Mouse (Mus musculus) naive thymus-derived CD4-positive, alpha-beta T cell, adult 2 months (primary cell): ENCODE measurements at regions not wholly inside any gene's neighbourhood (a gene's known extent, or its start where the extent isn't known, plus 50 kb on each side); places are given as distances from the start of the nearest gene placed in this dataset.

Source experiments
- DNase-seq: peaks from one replicate; pipeline ENCODE4 v3.0.0-alpha.2; 2011; ENCODE audit warnings: low read depth

DNA sequence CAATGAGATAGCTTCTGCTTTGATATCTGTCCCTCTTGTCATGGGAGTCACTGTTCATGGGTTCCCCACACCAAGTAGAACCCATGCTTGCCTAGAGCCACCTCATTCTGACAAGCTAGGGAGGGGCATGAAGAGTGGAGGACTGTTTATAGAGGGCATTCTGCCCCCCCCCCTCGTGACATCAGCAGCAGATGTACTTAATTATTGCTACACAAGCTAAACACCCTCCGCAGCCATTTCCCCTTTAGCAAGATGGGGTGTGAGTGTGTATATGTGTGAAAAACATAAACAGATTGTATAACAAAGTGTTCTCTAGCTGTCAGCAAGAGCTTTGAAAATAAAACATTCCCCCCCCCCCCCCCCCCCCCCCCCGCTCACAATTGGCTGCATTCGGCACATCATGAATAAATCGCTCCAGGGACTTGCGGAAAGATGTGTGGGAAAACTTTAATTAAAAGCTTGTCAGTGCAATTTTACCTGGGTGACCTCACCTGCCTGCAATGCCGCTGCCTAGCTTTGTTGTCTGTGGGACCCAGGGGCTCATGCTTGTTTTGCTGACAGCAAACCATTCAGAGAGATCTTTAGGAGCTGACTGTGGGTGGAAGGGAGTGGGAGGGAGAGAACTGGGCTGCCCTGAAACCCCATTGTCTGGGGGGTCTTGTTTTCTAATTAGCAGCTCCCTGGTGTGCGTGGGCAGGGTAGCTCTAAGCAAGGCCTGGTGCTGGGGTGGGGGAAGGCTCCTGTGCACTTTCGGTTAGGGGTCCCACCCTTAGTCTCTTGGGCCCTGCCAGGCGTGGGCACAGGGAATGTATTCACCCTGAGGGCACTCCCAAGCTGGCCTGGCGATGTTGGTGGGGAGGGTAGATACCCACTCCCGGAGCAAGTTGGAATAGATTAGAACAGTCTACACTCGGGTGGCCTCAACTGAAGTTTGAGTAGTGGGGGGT is 63.4 kb downstream of the Irx2 start:
- no peak for DNase-seq

DNA sequence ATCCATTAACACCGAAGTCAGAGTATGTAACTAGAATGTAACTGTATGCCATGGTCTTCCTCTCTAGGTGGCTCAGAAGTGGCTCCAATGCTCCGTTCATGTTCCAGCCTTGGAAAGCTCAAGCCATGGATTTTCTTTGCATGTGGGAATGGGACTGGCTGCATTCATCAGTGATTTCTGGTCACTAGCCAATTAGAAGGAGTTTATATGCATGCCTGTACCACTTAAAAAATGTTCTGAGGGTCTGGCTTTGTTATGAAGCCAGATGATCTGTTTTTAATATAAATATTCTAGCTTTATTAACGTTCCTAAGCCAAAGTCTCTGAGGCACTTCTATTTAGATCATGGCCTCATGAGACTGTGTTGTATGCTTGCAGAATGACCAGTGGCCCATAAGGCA is 78.8 kb downstream of the Irx2 start:
- no peak for DNase-seq

DNA sequence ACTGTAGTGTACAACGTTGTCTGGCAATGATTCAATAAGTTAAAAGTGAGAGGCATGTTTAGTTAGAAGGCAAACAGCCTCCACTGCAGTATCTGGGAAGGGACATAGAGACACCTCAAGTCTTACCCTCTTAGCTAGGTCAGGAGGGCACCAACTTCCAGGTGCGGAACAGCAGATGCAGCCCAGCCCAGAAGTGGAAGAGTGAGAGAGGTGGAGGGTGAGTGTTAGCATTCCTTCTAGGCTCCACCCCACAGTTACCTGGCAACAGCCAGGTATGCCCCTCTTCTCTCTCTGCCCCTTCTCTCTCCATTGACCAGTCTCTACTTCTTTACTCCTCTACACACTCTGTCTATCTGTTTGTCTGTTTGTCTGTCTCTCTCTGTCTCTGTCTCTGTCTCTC is 80.1 kb downstream of the Irx2 start:
- DNase-seq = no peak

DNA sequence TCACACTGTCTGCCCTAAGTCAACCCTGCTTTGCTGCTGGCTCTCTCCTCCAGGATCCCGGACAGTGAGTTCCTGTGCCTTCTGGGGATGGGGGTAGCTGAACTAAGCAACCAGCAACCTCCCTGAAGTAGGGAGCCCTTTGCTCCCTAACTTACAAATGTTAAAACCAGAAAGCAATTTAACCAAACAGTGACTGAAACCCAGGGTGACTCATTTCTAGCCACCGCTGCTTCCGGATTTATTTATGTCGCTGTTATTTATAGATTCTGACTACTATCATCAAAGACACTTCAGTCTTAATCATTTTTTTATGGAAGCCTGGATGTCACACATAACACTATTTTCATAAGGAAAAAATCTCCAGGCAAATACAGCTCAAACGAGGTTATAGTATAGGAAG is 81.4 kb downstream of the Irx2 start:
- DNase-seq = no peak

DNA sequence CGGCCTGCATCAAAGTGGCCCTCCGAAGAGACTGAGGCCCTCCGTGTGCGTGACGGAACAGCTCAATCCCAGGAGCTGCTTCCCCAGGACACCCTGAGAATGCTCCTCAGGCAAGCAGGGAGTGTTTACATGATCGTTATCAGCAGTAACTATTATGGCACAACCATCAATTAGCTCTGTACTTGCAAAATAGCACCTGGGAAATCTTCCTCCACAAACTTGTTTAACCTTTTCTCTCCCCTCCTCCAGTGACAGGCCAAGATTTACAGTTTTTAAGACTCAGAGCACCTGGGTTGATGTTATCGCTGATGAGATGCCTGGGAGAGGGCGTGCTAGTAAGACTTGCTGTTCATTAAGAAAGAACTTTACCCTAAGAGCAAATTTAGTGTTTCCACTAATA is 82.5 kb downstream of the Irx2 start:
- DNase-seq = no peak

DNA sequence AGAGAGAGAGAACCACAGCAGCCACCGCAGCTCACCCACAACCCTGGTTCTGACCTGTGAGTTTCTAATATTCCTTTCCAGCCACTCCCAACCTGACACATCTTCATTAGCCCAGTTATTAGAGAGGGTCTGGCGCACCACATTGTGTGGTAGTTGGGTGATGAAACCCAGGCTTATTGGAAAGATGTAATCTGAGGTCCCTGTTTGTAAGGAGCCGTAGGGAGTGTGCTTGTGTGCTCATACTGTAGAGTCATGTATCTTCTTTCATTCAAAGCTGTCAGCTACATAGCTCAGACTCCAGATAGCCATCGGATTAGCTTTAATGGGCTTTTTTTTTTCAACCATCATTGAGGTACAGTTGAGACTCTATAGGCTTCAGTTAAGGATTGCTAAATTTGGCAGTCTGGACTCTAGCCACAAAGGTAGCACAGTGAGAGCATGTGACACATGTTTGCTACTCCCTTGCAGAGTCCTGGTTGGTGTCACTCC is 83.3 kb downstream of the Irx2 start:
- DNase-seq = no peak

DNA sequence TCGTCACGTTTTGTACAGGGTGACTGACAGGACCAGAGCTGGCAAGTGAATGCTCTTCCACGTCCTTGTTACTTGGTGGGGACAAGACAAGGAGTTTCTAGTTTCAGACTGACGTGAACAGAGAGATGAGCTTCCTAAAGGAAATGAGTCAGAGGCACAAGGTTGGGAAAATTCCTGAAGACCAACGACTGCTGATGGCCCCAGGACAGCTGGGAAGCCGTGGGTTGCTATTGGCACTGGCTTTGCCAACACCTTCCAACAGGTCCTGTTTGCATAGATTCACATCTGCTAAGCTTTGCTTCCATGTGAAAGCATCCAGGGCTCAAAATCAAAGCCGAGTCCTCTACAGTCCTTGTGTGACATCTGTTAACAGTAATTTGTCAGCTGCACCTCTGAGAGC is 86.2 kb downstream of the Irx2 start:
- DNase-seq = no peak

DNA sequence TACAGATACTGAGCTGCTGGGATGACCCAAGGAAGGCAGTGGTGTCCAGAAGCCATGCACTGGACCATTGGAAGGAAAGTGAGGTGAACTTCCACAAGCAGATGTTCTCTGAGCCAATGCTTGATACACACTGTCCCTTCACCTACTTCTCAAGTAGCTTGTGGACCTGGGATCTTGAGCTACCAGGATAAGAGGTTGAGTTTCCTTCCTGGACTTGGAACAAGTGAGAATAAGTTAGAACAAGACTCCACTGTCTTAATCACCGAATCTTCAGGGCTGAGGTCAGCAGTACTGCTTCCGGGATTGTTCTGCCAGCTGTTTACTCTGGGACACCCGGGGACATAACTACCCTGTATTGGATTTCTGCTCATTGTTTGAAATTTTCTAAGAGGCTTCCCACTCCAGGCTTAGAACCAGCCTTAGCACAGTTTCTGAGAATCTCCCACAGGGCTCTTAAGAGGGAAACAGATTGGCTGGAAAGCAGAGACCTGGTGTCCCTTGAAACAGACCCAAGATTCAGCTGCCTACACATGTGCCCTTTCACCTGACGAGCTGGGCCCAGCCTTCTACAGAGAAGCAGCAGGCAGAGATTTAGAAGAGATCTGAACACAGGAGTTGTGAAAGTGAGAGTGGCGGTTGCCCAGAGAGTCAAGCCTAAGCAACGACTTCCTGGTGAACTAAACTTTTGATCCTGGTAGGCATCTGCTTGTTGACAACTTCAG is 87.5 kb downstream of the Irx2 start:
- DNase-seq = no peak

DNA sequence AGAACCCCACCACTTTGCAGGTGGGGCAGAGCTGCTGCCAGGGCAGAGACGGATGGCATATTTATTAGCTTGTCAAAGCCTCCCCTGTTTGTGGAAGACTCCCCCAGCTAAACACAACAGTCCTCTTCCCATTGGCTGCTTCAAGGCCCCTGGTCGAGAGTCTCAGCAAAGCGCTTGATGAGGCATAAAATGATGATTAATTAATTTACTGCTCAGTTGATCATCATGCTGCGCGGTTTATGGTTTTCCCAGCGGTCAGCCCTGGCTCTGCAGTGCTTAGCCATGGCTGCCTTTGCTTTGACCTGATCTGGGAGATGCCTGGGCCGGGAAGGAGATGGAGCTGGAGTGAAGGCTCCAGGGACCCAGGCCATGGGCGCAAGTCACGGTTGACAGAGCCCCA is 98.5 kb downstream of the Irx2 start:
- no peak for DNase-seq

DNA sequence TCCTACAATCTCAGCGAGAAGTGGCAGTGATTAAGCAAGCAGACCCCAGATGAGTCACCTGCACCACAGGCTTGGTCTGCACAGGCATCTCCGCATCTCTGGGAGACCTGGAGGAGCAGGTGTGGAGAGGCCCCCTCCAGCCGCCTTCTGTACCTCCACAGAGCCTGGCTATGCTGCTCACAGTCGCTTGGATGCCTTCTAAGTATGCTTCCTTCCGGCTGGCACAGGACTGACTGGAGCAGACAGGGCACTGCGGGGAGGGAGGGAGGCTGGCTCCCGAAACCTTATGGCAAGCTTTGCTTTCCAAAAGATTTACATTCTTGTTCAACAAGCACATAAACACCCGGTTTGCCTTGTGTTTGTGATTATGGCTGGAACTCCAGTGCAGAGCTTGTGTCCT is 107.3 kb downstream of the Irx2 start:
- DNase-seq = no peak

DNA sequence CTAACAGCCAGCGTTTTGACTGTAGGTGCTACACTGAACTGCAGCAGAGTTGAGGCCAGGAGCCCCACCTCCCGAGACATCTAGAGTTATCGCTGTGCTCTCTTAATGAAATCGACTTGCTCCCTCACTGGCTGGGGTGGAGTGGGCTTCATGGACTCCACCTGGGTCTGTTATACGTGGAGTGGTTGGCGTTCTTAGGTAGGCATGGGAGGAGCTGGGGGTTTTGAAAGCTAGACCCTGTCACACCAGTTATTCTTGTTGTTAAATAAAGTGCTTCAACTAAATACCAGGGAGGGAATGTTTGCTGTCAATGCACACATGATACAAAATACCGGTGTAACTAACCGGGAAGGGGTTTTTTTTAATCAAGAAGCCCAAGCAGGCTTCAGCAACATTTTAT is 108.4 kb downstream of the Irx2 start:
- no peak for DNase-seq

DNA sequence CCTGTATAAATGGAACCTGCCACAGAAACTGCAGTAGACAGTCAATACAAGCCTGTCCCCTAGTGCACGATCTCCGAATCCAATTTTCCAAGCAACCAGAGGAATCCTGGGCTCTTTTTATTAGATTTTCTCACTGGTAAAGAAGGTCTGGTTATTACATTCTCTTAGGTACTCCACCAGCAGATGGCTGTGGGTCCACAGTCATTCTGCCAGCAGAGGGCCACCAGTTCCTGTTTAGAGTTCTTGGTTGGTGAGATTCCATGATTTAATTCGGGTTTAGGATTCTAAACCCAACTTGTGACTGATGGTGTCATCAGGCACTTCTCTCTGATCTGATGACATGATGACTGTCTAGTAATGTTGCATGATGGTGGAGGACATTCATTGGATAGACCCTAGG is 118.6 kb downstream of the Irx2 start:
- DNase-seq = no peak

DNA sequence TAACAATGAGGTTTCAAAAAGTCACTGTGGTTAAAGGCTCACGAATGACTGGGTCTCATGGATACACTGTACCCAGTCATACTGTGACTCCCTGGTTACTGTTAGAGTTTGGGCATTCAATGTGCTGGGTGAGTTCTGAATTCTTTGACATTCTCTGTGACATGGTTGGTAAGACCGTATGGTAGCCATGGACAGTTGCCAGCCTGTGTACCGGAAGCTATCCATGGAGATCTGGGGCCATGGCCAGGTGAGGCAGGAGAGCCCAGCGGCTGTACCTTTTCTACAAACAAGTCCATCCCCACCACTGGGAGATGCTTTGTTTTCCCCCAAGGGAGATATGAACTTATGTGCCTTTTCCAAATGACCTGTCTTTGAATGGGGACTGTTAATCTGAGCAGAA is 126.4 kb downstream of the Irx2 start:
- no peak for DNase-seq

DNA sequence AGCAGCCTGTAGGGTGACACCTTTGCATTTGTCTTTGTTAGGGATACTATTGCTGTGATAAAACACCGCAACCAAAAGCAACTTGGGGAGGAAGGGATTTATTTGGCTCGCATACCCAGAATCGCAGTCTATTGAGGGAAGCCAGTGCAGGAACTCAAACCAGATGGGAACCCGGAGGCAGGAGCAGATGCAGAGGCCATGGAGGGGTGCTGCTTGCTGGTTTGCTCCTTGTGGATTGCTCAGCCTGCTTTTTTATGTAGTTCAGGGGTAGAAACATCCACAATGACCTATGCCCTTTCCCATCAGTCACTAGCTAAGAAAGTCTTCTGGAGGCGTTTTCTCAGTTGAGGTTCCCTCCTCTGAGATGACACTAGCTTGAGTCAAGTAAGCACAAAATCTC is 133.9 kb downstream of the Irx2 start:
- no peak for DNase-seq

DNA sequence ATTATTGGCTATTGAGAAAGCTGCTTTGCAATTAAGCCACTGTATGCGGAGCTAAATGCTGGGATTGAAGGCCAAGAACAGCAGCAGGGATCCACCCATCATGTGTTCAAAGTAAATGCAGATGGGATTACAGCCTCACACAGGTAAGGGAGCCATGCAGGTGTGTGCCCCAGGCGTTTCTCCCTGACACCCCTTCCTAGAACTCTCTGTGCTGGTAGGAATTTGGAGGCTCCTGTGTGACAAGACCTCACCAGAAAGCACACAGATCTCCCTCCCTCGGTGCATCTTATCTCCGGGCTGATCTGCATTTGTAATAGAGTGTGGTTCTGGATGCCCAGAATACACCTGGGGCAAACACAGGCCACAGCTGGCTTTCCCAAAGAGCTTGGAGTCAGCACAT is 134.7 kb downstream of the Irx2 start:
- DNase-seq = no peak

DNA sequence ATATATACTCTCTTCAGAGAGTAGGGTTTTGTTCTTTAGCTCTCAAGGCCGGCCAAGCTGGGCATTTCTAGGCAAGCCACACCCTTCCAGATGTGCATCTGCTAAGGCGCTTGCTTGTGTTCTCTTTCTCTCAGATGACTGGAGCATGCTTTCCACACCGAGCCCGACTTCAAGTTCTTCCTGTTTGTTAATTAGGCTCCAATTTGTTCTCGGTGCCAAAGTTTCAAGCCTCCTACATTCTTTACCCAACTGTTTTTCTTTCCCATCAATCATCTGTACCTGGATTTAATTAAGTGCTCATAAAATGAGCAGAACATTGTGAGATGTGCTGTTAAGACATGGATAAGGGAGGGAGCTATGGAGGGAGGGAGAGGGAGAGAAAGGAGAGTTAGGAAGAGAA is 138.7 kb downstream of the Irx2 start:
- DNase-seq = no peak

DNA sequence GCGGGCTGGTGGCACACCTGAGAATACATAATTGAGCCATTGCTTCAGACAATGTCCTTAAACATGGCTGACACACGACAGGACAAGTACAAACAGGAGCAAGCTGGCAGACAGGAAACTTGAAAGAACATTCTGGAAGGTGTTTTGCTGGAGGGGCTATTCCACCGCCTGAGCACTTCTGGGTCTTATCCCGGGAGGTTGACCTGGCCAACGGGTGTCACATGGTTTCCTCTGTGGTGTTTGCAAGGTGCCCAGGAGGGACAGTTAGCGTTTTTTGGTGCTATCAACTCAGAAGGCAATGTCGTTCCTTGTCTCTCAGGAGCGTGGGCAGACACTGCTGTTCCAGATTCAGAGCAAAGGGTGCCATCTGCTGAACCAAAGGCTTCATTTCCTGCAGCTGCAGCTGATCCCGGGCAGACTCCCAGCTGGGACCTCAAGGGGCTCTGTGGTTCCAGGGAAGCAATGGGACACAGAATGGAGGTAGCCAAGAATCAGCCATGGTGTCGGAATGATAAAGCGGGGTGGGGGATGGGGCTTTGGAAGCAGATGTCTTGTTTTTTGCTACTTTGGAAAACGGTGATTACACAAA is 140.5 kb downstream of the Irx2 start:
- no peak for DNase-seq

DNA sequence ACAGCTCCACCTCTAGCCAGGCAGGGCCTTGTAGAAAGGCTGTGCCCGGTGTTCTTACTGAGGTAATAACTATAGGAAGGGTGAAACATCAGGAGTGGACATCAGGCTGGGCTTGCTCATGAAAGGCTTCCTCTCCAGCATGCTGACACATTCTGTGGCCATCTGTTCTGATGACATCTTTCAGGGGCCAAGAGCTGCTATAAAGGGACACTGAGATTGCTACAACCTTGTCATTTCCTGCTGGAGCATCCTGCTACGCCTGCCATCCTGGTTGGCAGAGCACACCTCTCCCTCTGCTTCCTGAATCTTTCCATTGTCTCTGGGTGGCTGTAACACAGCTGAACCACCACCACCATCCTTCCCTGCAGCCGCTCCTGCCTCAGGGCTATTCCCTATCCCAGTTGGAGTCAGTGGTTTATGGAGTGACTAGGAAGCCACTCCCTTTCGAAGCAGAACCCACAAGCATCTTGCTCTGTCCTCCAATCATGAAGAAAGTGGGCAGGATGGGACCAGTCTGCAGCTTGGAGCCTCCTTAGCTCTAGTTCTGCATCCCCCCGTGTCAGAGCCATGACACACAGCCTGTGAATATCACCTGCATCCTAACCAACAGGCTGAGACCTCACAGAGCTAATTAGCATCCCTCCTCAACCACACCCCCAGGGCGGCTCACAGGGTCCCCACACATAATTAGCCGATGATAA is 154.6 kb downstream of the Irx2 start:
- DNase-seq = no peak

DNA sequence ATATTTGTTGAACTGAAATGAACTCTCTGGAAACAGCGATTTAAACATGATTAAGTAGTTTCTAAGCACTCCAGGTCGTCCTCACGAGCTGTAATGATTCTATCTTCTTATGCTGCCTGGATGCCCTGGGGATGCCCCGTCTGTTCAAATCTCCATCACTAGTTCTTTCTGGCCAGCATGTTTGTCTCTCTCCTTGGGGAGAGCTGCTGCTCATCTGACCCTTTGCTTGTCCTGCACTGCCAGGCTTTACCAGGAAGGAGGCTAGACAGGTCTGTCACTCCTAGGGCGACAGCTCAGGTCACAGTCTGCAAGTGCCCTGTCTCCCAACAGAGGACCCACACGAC is 155.1 kb downstream of the Irx2 start:
- DNase-seq = no peak

DNA sequence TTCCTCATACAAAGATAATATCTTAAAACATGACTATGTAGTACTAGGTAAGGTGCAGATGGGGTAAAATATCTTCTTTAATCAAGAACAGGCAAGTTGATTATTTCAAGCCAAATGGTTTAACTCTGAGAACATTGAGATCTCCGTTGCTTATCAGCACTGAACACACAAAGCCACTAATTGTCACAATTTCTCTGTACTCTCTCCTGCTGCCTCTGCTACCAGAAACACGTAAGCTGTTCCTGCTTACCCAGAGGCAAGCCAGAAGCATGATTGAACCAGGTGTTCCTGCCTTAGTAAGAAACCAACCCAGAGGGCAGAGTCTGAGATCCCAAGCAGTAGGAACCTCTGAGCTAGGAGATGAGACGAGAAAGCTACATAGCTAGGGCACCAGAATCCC is 164.1 kb downstream of the Irx2 start:
- no peak for DNase-seq

DNA sequence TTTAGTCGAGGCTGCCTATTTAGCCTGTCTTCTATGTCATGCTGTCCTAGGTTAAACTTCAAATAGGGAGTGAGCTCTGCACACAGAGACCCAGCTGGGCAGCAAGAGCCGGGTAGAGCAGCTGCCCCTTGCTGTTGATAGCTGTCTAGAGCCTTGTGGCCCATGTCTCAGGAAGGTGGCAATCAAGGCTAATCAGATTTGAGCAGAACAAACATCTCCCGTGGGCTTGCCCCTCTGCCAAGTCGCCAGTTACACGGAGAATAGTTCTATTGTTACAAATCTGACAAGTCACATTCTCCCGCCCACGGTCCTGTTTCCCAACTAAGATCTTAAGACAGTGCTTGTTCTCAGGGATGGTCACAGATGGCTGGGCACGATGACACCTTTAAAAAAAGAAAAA is 171.4 kb downstream of the Irx2 start:
- no peak for DNase-seq

DNA sequence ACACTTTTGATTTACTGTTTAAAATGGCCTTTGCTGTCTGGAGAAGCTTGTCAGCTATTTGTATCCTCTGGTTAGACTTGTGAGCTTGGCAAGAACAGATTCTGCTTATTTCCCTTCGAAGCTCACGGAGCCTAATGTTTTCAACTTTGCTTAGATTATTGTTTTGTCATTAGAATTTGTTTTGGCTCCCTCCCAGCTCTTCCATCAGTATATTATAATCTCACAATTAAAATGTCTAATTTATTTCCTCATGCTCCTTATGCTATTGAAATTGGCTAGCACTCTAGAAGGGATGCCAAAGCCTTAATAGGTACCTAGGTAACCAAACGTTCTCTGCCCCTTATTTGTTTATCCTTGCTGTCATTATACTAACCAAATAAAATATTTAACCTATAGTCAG is 171.9 kb downstream of the Irx2 start:
- DNase-seq = no peak

DNA sequence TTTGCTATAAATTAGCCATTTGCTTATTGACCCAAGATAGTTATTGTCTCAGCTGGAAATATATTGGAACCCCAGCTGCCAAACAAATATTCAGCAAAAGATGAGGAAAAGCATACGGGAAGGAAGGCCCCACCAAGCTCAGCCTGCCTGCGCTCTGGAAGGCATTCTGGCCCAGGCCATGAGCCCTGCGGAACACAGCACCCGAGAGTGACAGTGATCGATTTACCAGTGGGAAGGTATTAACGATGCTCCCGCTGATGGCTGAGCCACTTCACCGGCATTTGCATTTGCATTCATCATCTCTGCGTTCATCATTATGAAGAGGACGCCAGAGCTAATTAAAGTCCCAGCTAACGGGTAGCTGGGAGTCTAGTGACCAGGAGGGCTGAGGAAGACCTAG is 174.8 kb downstream of the Irx2 start:
- no peak for DNase-seq
